ENCODE assay signal across 11 mouse cellular contexts in the genomic region with DNA sequence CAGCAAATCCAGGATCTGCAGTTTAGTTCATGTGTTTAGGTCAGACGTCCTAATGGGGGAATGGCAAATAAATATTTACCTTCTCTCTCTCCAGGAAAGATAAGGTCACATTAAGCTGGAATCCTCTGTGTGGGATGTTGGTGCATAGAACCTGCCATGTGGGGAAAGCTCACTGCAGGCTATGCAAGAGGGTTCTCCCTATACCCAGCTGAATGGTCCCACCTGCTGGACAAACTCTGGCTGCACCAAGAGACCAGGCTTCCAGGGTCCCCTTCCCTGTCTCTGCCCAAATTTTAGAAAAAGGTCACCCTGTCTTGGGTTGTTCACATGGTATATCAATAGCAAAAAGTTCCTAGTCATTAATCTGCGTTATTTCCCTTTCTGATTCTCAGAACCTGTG.
DNase-seq lines count a peak whose midpoint lies in the region; TF ChIP-seq lines count a peak whose summit lies in the region.
"Had no signal": no experiment of that assay in that cellular context is flagged by ENCODE, and none has a peak within 500 bp of the region (broad histone marks: within the 10 kb centered on the region; RNA-seq: fewer than 3 reads in every experiment).

No protein-coding gene starts in this region.

- peak; percentile 36; the same call in 1 of the 2 replicates for TF ChIP-seq CTCF in gastrocnemius, adult 2 months (IDR thresholded peaks at IDR 0.05)

- intact Hi-C loops in gastrocnemius, adult 2 months (cut with DNase I) = no loop called here
- intact Hi-C loops in left cerebral cortex, postnatal 14 days (cut with DNase I) = no loop called here

- H3K4me3 ChIP-seq in gastrocnemius, adult 2 months = no peak overlapping the region
- H3K4me3 ChIP-seq: embryonic facial prominence, embryonic 15.5 days; heart, embryonic 15.5 days; limb, embryonic 12.5 days had no signal

- DNase-seq in gastrocnemius, adult 2 months = no peak
- DNase-seq in gastrocnemius, adult 8-10 months (ENCODE audit: low spot score in 2 of 2) = no peak
- peak; percentile 34 for DNase-seq in 416B (ENCODE audit: low read depth)
- DNase-seq in adrenal gland, postnatal 4 days (ENCODE audit: low spot score in 2 of 2) = peak; percentile 6 to 12
- DNase-seq in left cerebral cortex, postnatal 14 days (ENCODE audit: low spot score in 2 of 2) = peak; percentile 9 to 57
- DNase-seq in spleen, postnatal 14 days (ENCODE audit: low spot score in 2 of 2) = no peak
- DNase-seq in MN1 (ENCODE audit: low spot score) = no peak
- no peak for DNase-seq in retina, embryonic 14.5 days (ENCODE audit: low spot score)

- H3K27ac ChIP-seq in gastrocnemius, adult 2 months = no peak overlapping the region
- H3K27ac ChIP-seq: embryonic facial prominence, embryonic 15.5 days; heart, embryonic 15.5 days; limb, embryonic 12.5 days had no signal

Comparison
In these comparisons a context has a peak if more than half of its experiments do, and no peak if none do; other contexts are left out.
1. DNase-seq: peak in 416B (single experiment), adrenal gland, postnatal 4 days (2 of 2) and left cerebral cortex, postnatal 14 days (2 of 2); none in gastrocnemius, adult 2 months (single experiment), gastrocnemius, adult 8-10 months (0 of 2), spleen, postnatal 14 days (0 of 2), MN1 (single experiment) and retina, embryonic 14.5 days (single experiment).